Mouse (Mus musculus) kidney, postnatal 25 days (tissue): ENCODE data around the gene Arl14.
"Not testable (repeated sequence)": the region's sequence is repeated elsewhere in the genome, so short reads cannot be mapped to it uniquely, and the experiment has no call there.

Experiments used
- DNase-seq, 2 experiments: peaks; one replicate each; pipeline ENCODE4 v3.0.0; 2021; ENCODE audit warnings: mixed read lengths in 2 of 2

The Arl14 gene

GRCm38 (mm10) chr3:69213465-69213864 is 8.8 kb upstream of the Arl14 start:
- no peak for DNase-seq

DNA sequence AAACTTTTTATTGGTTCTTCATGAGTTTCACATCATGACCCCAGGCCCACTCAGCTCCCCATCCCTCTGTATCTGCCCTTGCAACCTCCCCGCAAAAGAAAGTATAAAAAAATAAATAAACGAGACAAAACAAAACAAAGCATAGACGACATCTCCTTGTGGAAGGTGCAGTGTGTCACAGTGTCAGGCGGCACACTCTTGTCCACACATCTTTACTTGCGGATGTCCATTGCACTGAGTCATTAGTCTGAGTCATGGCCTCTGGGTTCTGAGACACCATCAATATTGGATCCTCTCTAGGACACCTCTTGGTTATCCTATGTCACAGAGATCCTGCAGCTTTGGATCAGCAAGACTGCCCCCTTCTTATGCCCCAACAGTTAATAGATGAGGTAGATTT is 7.7 kb upstream of the Arl14 start:
- no peak for DNase-seq

GRCm38 (mm10) chr3:69222502-69222900 is 282 bp downstream of the Arl14 start:
- no peak for DNase-seq

- no peak for DNase-seq
Observed at GRCm38 (mm10) chr3:69222987-69223386, 768 bp downstream of the Arl14 start.

DNA sequence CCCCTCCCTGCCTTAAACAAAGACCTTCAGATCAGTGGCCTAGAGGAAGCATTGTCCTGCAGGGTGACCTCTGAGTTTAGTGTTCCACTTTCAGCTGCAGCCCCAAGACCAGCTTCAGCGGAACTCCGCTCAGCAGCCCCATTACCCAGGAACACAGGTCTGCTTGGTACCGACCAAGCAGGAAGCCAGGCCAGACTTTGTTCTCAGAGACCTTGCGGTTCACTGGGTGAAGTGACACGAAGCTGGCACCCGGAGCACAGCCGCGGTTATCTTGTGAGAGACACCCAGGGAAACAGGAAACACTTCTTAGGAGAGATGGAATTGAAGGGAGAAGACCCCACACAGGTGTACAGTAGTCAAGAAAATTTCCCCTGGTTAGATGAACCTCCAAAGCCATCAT is 1.4 kb downstream of the Arl14 start:
- no peak for DNase-seq

DNA sequence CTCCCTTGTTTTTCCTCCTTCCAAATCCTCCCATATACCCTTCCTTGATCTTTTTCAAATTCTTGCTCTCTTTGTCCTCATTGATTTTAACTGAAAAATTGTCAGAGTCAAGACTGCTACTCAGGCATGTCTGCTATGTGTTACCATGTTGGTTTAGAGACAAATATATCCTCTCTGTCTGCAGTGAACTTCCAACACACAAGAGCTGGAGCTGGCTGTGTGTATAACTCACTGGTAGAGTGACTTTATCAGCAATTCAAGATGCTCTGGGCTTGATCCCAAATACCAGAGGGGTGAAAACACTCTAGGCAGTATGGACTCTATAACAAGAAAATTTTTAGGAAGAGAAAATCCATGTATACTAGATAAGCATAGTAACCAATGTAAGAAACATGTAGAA is 2.8 kb downstream of the Arl14 start:
- DNase-seq, result no peak

DNA sequence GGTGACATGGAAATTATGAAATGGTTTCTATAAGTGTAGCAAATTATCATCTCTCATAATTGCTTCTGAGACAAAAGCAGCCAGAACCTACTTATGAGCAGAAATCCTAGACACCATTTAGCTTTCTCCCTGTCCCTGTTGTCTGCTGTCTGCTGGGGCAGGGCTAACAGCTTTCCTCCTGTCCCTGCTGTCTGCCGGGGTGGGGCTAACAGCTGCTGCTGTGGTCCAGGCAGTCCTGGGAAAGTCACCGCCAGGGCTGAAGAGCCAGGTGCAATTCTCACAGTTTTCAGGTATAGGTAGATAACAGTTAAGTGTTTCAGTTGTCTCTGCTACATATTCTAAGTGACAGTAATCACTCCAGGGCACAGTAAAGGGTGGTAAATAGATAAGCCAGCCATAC is 4.3 kb downstream of the Arl14 start:
- DNase-seq, result no peak

DNA sequence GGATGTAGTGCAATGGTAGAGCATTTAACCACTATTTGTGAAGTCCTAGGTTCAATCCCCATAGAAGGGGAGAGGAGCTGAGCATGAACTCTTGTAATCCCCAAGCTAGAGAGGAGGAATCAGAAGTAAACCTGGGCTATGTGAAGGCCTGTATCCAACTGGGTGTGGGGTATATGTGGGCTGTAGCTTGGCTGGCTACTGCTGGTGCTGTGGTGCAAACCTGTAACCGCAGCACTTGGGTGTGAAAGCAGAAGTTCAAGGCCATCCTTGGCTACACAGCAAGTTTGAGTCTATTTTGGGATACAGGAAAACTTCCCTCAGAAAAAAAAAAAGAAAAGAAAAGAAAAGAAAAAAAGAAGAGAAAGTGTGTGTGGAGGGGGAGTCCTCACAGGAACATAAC is 5.8 kb downstream of the Arl14 start:
- no peak for DNase-seq

GRCm38 (mm10) chr3:69231522-69232138 is 9.4 kb downstream of the Arl14 start:
- no peak for DNase-seq

DNA sequence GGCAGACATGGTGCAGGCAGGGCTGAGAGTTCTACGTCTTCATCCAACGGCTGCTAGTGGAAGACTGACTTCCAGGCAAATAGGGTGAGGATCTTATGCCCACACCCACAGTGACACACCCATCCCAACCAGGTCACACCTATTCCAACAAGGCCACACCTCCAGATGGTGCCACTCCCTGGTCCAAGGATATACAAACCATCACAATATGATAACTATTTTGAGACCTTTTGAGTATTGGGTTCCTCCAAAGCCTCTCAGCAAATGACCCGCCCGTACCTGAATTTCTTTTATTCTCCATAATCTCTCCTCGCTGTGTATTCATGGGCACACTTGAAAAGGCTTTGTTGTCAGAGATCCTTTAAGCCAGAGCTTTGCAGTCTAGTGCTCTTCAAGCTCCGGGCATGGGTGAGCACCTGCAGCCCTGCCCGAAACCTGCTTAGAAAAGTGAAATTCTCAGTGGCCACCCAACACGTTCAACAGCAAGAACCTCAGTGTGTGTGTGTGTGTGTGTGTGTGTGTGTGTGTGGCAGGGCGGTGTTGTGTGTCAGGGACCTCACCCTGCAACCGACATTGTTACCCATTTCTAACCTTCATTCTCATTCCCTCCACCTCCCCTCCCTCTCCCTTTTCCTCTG is 11.5 kb downstream of the Arl14 start:
- DNase-seq, result not testable (repeated sequence)

DNA sequence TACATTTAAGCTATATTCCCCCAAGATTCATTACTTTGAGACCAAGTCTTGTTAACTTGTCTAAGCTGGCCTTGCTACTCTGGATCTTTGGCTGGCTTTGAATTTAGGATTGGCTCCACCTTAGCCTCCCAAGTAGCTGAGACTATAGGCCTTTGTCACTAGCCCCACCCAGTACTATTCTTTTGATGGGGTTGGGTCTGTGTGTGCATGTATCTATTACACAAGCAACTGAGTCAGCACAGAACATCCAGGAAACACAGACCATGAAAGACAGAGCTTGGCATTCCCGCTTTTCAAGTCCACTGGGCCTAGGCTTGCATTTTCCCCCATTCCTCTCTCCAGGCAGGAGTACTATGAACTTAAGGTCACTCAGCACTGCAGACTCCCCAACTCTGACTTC is 12.3 kb downstream of the Arl14 start:
- no peak for DNase-seq

- no peak for DNase-seq
Observed at GRCm38 (mm10) chr3:69235806-69236205, 13.6 kb downstream of the Arl14 start.

- DNase-seq, result no peak
Observed at GRCm38 (mm10) chr3:69236491-69236890, 14.3 kb downstream of the Arl14 start.

- peak; percentile 49 to 79 for DNase-seq
Observed at GRCm38 (mm10) chr3:69238141-69238851, 16.1 kb downstream of the Arl14 start.

- DNase-seq, result no peak
Observed at GRCm38 (mm10) chr3:69239246-69239645, 17.0 kb downstream of the Arl14 start.

GRCm38 (mm10) chr3:69241020-69241419 is 18.8 kb downstream of the Arl14 start:
- DNase-seq, result no peak

GRCm38 (mm10) chr3:69253096-69253866 is 31.1 kb downstream of the Arl14 start:
- DNase-seq, result no peak

DNA sequence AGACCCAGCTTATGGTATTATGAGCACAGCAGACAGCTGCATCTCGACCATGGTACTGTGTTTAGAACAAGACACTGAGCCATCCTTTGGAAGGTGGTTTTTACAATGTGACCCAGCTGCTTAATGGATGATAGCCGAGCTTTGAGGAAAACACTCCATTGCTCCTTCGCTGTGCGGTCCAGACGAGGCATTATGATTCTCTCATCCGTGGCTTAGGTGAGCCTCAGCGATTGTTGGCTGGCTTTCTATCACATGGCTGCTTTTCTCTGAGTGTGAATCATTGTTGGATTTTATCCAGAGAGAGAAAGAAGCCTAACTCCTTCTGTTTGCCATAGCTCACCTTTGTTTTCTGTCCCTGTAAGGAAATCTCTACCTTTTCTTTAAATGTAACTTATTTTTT is 32.5 kb downstream of the Arl14 start:
- DNase-seq, result no peak

- peak in 1 of 2 experiments; percentile 58 for DNase-seq
Observed at GRCm38 (mm10) chr3:69257049-69257699, 35.0 kb downstream of the Arl14 start.

GRCm38 (mm10) chr3:69263010-69263643 is 40.9 kb downstream of the Arl14 start:
- no peak for DNase-seq

- DNase-seq, result not testable (repeated sequence)
Observed at GRCm38 (mm10) chr3:69264299-69264698, 42.1 kb downstream of the Arl14 start.

DNA sequence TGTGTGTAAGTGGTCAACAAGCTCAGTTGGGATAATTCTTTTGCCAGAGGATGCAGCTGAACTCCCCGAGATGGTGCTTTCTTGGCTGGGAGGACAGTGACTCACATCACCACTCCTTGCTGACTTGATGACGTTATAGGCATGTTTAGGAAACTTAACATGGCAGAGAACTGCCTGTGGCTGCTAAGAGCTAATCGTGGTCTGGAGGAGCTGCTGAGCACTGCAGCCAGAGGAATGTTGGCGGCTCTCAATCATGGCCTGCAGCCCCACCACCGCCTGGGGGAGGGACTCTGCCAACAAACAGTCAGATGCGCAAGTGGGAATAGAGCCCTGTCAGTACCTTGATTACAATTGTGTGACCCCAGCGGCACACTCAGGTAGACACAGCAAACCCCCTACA is 49.6 kb downstream of the Arl14 start:
- DNase-seq, result no peak
